Mouse (Mus musculus) testis, adult 2 months (tissue): ENCODE measurements at regions not wholly inside any gene's neighbourhood (a gene's known extent, or its start where the extent isn't known, plus 50 kb on each side); places are given as distances from the start of the nearest gene placed in this dataset.

Experiments used
- CTCF ChIP-seq: fragments of 200-500 bp; IDR thresholded peaks from 2 replicates; pipeline ENCODE4 v1.5.1; 2012; ENCODE audit warnings: low read depth, mild to moderate bottlenecking, inconsistent platforms, low read length, moderate library complexity; ENCODE audit not compliant: control insufficient read depth, insufficient read depth, insufficient replicate concordance
- POLR2A ChIP-seq: fragments of 200-500 bp; IDR thresholded peaks from 2 replicates; pipeline ENCODE4 v1.6.1; 2012; ENCODE audit warnings: low read depth, mild to moderate bottlenecking, inconsistent platforms, low read length, moderate library complexity; ENCODE audit not compliant: control insufficient read depth

- no peak for TF ChIP-seq CTCF
- no peak for TF ChIP-seq POLR2A
These were observed 232.8 kb downstream of the Mreg start for GRCm38 (mm10) chr1:71979261-71979660.
